Mouse (Mus musculus): ENCODE data around the gene Snx21. TPM values are rescaled to one million over a fixed set of nuclear protein-coding genes. Genes with fewer than 3 reads are reported as not detected.

Snx21 gene
- polyA plus RNA-seq, 1 experiment from 2014 or later = 9.9 TPM

DNA sequence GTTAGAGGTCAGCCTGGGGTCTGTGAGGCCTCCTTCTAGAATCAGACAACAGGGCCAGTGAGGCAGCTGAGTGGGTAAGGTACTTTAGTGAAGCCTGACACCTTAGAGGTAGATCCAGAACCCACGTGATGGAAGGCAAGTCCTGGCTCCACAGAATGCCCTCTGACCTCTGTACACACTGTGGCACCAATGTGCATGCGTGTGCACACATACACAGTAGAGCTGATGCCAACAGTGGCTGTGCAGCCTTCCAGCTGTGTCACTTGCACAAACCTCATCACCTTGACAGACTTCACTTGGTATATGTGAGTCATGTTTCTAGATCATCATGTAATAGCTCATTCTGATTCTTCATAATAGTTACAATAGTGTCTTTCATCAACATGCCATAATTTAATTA, 33.2 kb upstream of the Snx21 start:
- Histone ChIP-seq H3K4me2 (ENCODE audit: low read depth, severe bottlenecking) (no peak overlapping the region), H3K4me1 (ENCODE audit: control insufficient read depth, insufficient read depth, low read length) (no peaks in the 10 kb centered on the region), H3K9me3 (ENCODE audit: control insufficient read depth, low read length) (no peaks in the 10 kb centered on the region), H3K27me3 (ENCODE audit: control insufficient read depth, insufficient read depth, low read length) (no peaks in the 10 kb centered on the region), H3K36me3 (ENCODE audit: control insufficient read depth, insufficient read depth, low read length) (peaks cover 26% of the 10 kb centered on the region), H3K4me3 (ENCODE audit: low read depth, low read length) (no peak overlapping the region), H3K27ac (replicated peaks; ENCODE audit: low read depth, low read length) (no peak overlapping the region), H3K9ac (ENCODE audit: low read length) (no peak overlapping the region)
- DNase-seq (ENCODE audit: low spot score) (no peak), ATAC-seq (ENCODE audit: insufficient number of reproducible peaks, low FRiP score, low TSS enrichment, low read depth) (no peak)
- 91% methylated on average over 2 of the region's 2 CpGs for WGBS

DNA sequence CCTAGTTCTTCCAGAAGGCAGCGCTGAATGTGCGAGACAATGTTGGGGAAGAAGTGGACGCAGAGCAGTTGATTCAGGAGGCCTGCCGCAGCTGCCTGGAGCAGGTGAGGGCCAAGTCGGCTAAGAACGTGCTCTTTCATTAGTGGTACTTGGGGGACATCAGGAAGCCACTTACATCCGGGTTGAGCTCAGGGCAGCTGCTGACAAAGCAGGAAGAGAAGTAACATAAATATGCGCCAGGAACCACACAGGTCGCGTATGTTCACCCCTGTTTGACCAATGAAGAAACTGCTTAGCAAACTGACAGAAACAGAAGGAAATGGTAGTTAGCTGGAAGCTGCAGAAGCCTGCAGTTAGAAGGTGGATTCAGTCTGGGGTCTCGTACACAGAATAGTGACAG, 31.5 kb upstream of the Snx21 start:
- Histone ChIP-seq H3K27ac (replicated peaks; ENCODE audit: low read depth, low read length) (no peak overlapping the region), H3K36me3 (ENCODE audit: control insufficient read depth, insufficient read depth, low read length) (peaks cover 33% of the 10 kb centered on the region), H3K4me1 (ENCODE audit: control insufficient read depth, insufficient read depth, low read length) (no peaks in the 10 kb centered on the region), H3K9me3 (ENCODE audit: control insufficient read depth, low read length) (no peaks in the 10 kb centered on the region), H3K9ac (ENCODE audit: low read length) (no peak overlapping the region), H3K27me3 (ENCODE audit: control insufficient read depth, insufficient read depth, low read length) (no peaks in the 10 kb centered on the region), H3K4me2 (ENCODE audit: low read depth, severe bottlenecking) (no peak overlapping the region), H3K4me3 (ENCODE audit: low read depth, low read length) (no peak overlapping the region)
- no peak for ATAC-seq (ENCODE audit: insufficient number of reproducible peaks, low FRiP score, low TSS enrichment, low read depth)
- 86% methylated on average over 11 of the region's 11 CpGs for WGBS
- DNase-seq (ENCODE audit: low spot score) = no peak

DNA sequence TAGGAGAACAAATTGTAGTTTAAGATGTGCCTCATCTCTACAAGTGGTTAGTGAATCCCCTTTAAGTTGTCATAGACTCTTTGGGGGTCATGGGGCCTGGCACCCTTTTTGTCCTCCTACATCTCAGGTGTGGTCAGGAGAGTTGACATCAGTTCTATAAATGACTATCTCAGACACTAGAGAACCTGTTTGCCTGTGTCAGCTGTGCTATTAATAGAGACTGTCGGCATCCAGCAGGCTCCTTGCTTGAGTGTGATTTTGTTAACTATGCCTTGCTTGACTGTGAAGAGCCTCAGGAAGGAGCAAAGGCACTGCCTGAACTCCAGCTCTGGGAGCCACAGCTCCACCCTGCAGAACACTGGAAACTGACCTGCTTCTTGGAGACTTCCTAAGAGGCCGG, 30.8 kb upstream of the Snx21 start:
- DNase-seq (ENCODE audit: low spot score) (no peak), ATAC-seq (ENCODE audit: insufficient number of reproducible peaks, low FRiP score, low TSS enrichment, low read depth) (no peak)
- Histone ChIP-seq H3K4me3 (ENCODE audit: low read depth, low read length) (no peak overlapping the region), H3K4me2 (ENCODE audit: low read depth, severe bottlenecking) (no peak overlapping the region), H3K27me3 (ENCODE audit: control insufficient read depth, insufficient read depth, low read length) (no peaks in the 10 kb centered on the region), H3K36me3 (ENCODE audit: control insufficient read depth, insufficient read depth, low read length) (peaks cover 36% of the 10 kb centered on the region), H3K9me3 (ENCODE audit: control insufficient read depth, low read length) (no peaks in the 10 kb centered on the region), H3K27ac (replicated peaks; ENCODE audit: low read depth, low read length) (no peak overlapping the region), H3K9ac (ENCODE audit: low read length) (no peak overlapping the region), H3K4me1 (ENCODE audit: control insufficient read depth, insufficient read depth, low read length) (no peaks in the 10 kb centered on the region)
- WGBS = 93% methylated on average over 2 of the region's 2 CpGs

DNA sequence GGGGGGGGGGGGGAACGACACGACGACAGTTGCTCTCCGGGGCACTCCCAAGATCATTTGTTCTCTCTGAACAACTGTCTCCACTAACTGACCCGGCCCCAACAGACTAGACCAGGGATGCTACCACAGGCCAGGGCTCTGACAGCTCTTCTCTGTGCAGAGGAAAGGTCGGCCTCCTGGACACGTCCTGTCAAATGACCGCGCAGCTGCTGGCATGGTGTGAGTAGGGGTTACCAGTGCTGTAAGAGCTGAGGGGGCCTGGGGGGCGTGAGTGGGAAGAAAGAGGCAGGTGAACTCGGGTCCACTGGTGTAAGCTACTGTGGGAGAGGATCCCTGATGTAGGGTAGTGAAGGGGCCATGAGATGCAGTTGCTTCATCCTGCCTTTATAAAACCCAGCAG, 27.8 kb upstream of the Snx21 start:
- H3K9me3 ChIP-seq (ENCODE audit: control insufficient read depth, low read length) = no peaks in the 10 kb centered on the region
- no peak overlapping the region for H3K27ac ChIP-seq (replicated peaks; ENCODE audit: low read depth, low read length)
- 84% methylated on average over 11 of the region's 11 CpGs for WGBS

GRCm38 (mm10) chr2:164758692-164759091, 26.9 kb upstream of the Snx21 start:
- Histone ChIP-seq H3K36me3 (ENCODE audit: control insufficient read depth, insufficient read depth, low read length) (peaks cover 47% of the 10 kb centered on the region), H3K4me2 (ENCODE audit: low read depth, severe bottlenecking) (no peak overlapping the region), H3K9ac (ENCODE audit: low read length) (no peak overlapping the region), H3K4me1 (ENCODE audit: control insufficient read depth, insufficient read depth, low read length) (no peaks in the 10 kb centered on the region), H3K9me3 (ENCODE audit: control insufficient read depth, low read length) (no peaks in the 10 kb centered on the region), H3K27me3 (ENCODE audit: control insufficient read depth, insufficient read depth, low read length) (no peaks in the 10 kb centered on the region), H3K27ac (replicated peaks; ENCODE audit: low read depth, low read length) (no peak overlapping the region), H3K4me3 (ENCODE audit: low read depth, low read length) (no peak overlapping the region)
- DNase-seq (ENCODE audit: low spot score) (no peak), ATAC-seq (ENCODE audit: insufficient number of reproducible peaks, low FRiP score, low TSS enrichment, low read depth) (no peak)
- WGBS = 69% methylated on average over 1 of the region's 1 CpGs

More for the DNA sequence above, 27.8 kb upstream of the Snx21 start:
- H3K27me3 ChIP-seq (ENCODE audit: control insufficient read depth, insufficient read depth, low read length) = no peaks in the 10 kb centered on the region
- ATAC-seq (ENCODE audit: insufficient number of reproducible peaks, low FRiP score, low TSS enrichment, low read depth) (no peak), DNase-seq (ENCODE audit: low spot score) (no peak)
- H3K36me3 ChIP-seq (ENCODE audit: control insufficient read depth, insufficient read depth, low read length) = peaks cover 42% of the 10 kb centered on the region
- H3K4me3 ChIP-seq (ENCODE audit: low read depth, low read length) = no peak overlapping the region
- H3K9ac ChIP-seq (ENCODE audit: low read length) = no peak overlapping the region
- no peak overlapping the region for H3K4me2 ChIP-seq (ENCODE audit: low read depth, severe bottlenecking)
- no peaks in the 10 kb centered on the region for H3K4me1 ChIP-seq (ENCODE audit: control insufficient read depth, insufficient read depth, low read length)

- Histone ChIP-seq H3K4me1 (ENCODE audit: control insufficient read depth, insufficient read depth, low read length) (no peaks in the 10 kb centered on the region), H3K9ac (ENCODE audit: low read length) (no peak overlapping the region), H3K4me2 (ENCODE audit: low read depth, severe bottlenecking) (no peak overlapping the region), H3K27me3 (ENCODE audit: control insufficient read depth, insufficient read depth, low read length) (no peaks in the 10 kb centered on the region), H3K27ac (replicated peaks; ENCODE audit: low read depth, low read length) (no peak overlapping the region), H3K4me3 (ENCODE audit: low read depth, low read length) (no peak overlapping the region), H3K36me3 (ENCODE audit: control insufficient read depth, insufficient read depth, low read length) (peaks cover 43% of the 10 kb centered on the region), H3K9me3 (ENCODE audit: control insufficient read depth, low read length) (no peaks in the 10 kb centered on the region)
- DNase-seq (ENCODE audit: low spot score) (no peak), ATAC-seq (ENCODE audit: insufficient number of reproducible peaks, low FRiP score, low TSS enrichment, low read depth) (no peak)
- 90% methylated on average over 4 of the region's 4 CpGs for WGBS
Measured at GRCm38 (mm10) chr2:164760059-164760833, 25.4 kb upstream of the Snx21 start.

- Histone ChIP-seq H3K27ac (replicated peaks; ENCODE audit: low read depth, low read length) (no peak overlapping the region), H3K9ac (ENCODE audit: low read length) (no peak overlapping the region), H3K4me1 (ENCODE audit: control insufficient read depth, insufficient read depth, low read length) (no peaks in the 10 kb centered on the region), H3K27me3 (ENCODE audit: control insufficient read depth, insufficient read depth, low read length) (no peaks in the 10 kb centered on the region), H3K36me3 (ENCODE audit: control insufficient read depth, insufficient read depth, low read length) (peaks cover 39% of the 10 kb centered on the region), H3K4me2 (ENCODE audit: low read depth, severe bottlenecking) (no peak overlapping the region), H3K4me3 (ENCODE audit: low read depth, low read length) (no peak overlapping the region), H3K9me3 (ENCODE audit: control insufficient read depth, low read length) (no peaks in the 10 kb centered on the region)
- WGBS = 94% methylated on average over 2 of the region's 2 CpGs
- ATAC-seq (ENCODE audit: insufficient number of reproducible peaks, low FRiP score, low TSS enrichment, low read depth) (no peak), DNase-seq (ENCODE audit: low spot score) (no peak)
Measured at GRCm38 (mm10) chr2:164761502-164761901, 24.1 kb upstream of the Snx21 start.

DNA sequence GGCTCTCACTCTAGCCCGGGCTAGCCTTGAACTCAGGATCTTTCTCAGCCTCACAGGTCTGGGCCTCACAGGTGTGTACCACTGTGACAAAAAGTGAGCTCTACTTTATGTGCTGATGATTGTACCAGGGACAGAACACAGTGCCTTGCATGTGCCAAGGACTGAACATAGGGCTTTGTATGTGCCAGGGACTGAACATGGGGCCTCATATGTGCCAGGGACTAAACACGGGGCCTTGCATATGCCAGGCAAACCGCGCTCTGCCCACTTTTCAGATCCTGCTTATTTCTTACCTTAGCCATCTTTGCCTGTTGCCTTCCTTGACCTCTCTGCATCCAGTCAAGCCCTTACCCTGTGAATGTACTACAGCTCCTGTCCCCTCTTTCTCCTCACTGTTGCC, 23.7 kb upstream of the Snx21 start:
- no peaks in the 10 kb centered on the region for H3K9me3 ChIP-seq (ENCODE audit: control insufficient read depth, low read length)
- no peak overlapping the region for H3K27ac ChIP-seq (replicated peaks; ENCODE audit: low read depth, low read length)
- H3K4me2 ChIP-seq (ENCODE audit: low read depth, severe bottlenecking) = no peak overlapping the region
- ATAC-seq (ENCODE audit: insufficient number of reproducible peaks, low FRiP score, low TSS enrichment, low read depth) = no peak
- WGBS = 96% methylated on average over 4 of the region's 4 CpGs
- no peak overlapping the region for H3K9ac ChIP-seq (ENCODE audit: low read length)
- no peak for DNase-seq (ENCODE audit: low spot score)
- H3K27me3 ChIP-seq (ENCODE audit: control insufficient read depth, insufficient read depth, low read length) = no peaks in the 10 kb centered on the region
- H3K36me3 ChIP-seq (ENCODE audit: control insufficient read depth, insufficient read depth, low read length) = peaks cover 35% of the 10 kb centered on the region
- H3K4me3 ChIP-seq (ENCODE audit: low read depth, low read length) = no peak overlapping the region
- no peaks in the 10 kb centered on the region for H3K4me1 ChIP-seq (ENCODE audit: control insufficient read depth, insufficient read depth, low read length)

DNA sequence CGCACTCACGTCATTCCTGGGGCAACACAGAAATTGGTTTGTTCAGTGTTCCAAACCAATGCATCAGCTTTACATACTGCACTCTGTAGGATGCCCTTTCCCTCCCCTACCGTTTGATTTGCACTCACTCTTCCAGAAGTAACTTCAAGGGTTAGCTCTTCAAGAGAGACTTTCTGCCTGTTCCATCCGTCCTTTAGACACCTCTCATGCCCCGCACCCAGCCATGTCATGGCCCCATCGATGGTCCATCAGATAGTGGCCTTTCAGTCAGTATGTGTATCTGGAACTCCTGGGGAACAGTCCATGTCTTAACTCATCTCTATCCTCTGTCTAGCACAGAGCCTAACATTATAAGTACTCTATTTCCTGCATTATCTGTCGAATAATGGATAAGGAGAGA, 23.0 kb upstream of the Snx21 start:
- H3K27me3 ChIP-seq (ENCODE audit: control insufficient read depth, insufficient read depth, low read length) = no peaks in the 10 kb centered on the region
- no peak overlapping the region for H3K4me3 ChIP-seq (ENCODE audit: low read depth, low read length)
- ATAC-seq (ENCODE audit: insufficient number of reproducible peaks, low FRiP score, low TSS enrichment, low read depth) = no peak
- no peaks in the 10 kb centered on the region for H3K4me1 ChIP-seq (ENCODE audit: control insufficient read depth, insufficient read depth, low read length)
- H3K36me3 ChIP-seq (ENCODE audit: control insufficient read depth, insufficient read depth, low read length) = peaks cover 30% of the 10 kb centered on the region; the same call in 1 of the 2 replicates
- no peak overlapping the region for H3K27ac ChIP-seq (replicated peaks; ENCODE audit: low read depth, low read length)
- WGBS = 90% methylated on average over 7 of the region's 7 CpGs
- H3K4me2 ChIP-seq (ENCODE audit: low read depth, severe bottlenecking) = no peak overlapping the region
- H3K9ac ChIP-seq (ENCODE audit: low read length) = no peak overlapping the region
- no peak for DNase-seq (ENCODE audit: low spot score)
- H3K9me3 ChIP-seq (ENCODE audit: control insufficient read depth, low read length) = no peaks in the 10 kb centered on the region

Measured in limb, embryonic 11.5 days (tissue).